Mouse (Mus musculus) R1 (cell line): ENCODE data around the gene Sh3bp1.

ENCODE experiments used
- DNase-seq: peaks from one replicate; pipeline ENCODE4 v3.0.0-alpha.2; 2018; ENCODE audit warnings: low read depth, low spot score

The Sh3bp1 gene

GRCm38 (mm10) chr15:78899740-78900584 is at the start of gene Sh3bp1:
Gene Sh3bp1, plus strand, starts transcription at chr15:78899768.
- DNase-seq = peak; percentile 74

GRCm38 (mm10) chr15:78850059-78850824 is 49.3 kb upstream of the Sh3bp1 start:
- no peak for DNase-seq

GRCm38 (mm10) chr15:78850944-78851343 is 48.6 kb upstream of the Sh3bp1 start:
- DNase-seq = no peak

- peak; percentile 94 for DNase-seq
Measured at GRCm38 (mm10) chr15:78851505-78852153, 47.9 kb upstream of the Sh3bp1 start.

- no peak for DNase-seq
Measured at GRCm38 (mm10) chr15:78855303-78855965, 44.1 kb upstream of the Sh3bp1 start, which contains the start of gene Lgals2. Gene Lgals2, minus strand, starts transcription at chr15:78855529.

GRCm38 (mm10) chr15:78857009-78857408 is 42.6 kb upstream of the Sh3bp1 start:
- no peak for DNase-seq

- DNase-seq = no peak
Measured at GRCm38 (mm10) chr15:78859311-78859710, 40.3 kb upstream of the Sh3bp1 start.

GRCm38 (mm10) chr15:78859714-78860113 is 39.9 kb upstream of the Sh3bp1 start:
- DNase-seq = no peak

GRCm38 (mm10) chr15:78862280-78862679 is 37.3 kb upstream of the Sh3bp1 start:
- no peak for DNase-seq

- DNase-seq = no peak
Measured at GRCm38 (mm10) chr15:78863154-78863553, 36.4 kb upstream of the Sh3bp1 start.

- peak; percentile 65 for DNase-seq
Measured at GRCm38 (mm10) chr15:78863852-78864253, 35.7 kb upstream of the Sh3bp1 start.

GRCm38 (mm10) chr15:78868398-78868797 is 31.2 kb upstream of the Sh3bp1 start:
- DNase-seq = peak; percentile 57

- no peak for DNase-seq
Measured at GRCm38 (mm10) chr15:78868826-78869233, 30.7 kb upstream of the Sh3bp1 start.

- peak; percentile 80 for DNase-seq
Measured at GRCm38 (mm10) chr15:78869775-78870174, 29.8 kb upstream of the Sh3bp1 start.

GRCm38 (mm10) chr15:78872021-78872608 is 27.5 kb upstream of the Sh3bp1 start:
- DNase-seq = no peak

- no peak for DNase-seq
Measured at GRCm38 (mm10) chr15:78873803-78874435, 25.6 kb upstream of the Sh3bp1 start.

GRCm38 (mm10) chr15:78874989-78875388 is 24.6 kb upstream of the Sh3bp1 start:
- no peak for DNase-seq

- DNase-seq = no peak
Measured at GRCm38 (mm10) chr15:78875537-78875936, 24.0 kb upstream of the Sh3bp1 start.

GRCm38 (mm10) chr15:78876258-78876696 is 23.3 kb upstream of the Sh3bp1 start:
- DNase-seq = peak; percentile 89

- peak; percentile 97 for DNase-seq
Measured at GRCm38 (mm10) chr15:78876991-78877809, 22.4 kb upstream of the Sh3bp1 start, which contains the start of gene Gga1. Gene Gga1, plus strand, starts transcription at chr15:78877190.
